Mouse (Mus musculus) liver, postnatal 0 days (tissue): Measurements from ENCODE around the gene Abca4. TPM values are rescaled to one million over a fixed set of nuclear protein-coding genes. Genes with fewer than 3 reads are reported as not detected.
A peak's percentile ranks its signal among the peaks of the same experiment; 100 is the strongest.
"Not testable (repeated sequence)": the region's sequence is repeated elsewhere in the genome, so short reads cannot be mapped to it uniquely, and the experiment has no call there.

ENCODE experiments used
- ATAC-seq: fragments of 200-750 bp; cut with Nextera tagmentation; 2 replicates; pipeline ENCODE4 v1.8.0; 2017; ENCODE audit warnings: mild to moderate bottlenecking, moderate library complexity
- DNase-seq: peaks from one replicate; pipeline ENCODE4 v3.0.0-alpha.2; 2016
- H3K27ac ChIP-seq: fragments of 300-500 bp; sonication (generic); 2 replicates; pipeline ENCODE4 v1.5.1; 2014; ENCODE audit warnings: antibody characterized with exemption, moderate library complexity, mild to moderate bottlenecking, low read depth
- H3K27me3 ChIP-seq: fragments of 300-500 bp; sonication (generic); 2 replicates; pipeline ENCODE4 v1.6.1; 2014; ENCODE audit warnings: low read length, control low read depth, mixed read lengths; ENCODE audit not compliant: insufficient read depth
- H3K36me3 ChIP-seq: fragments of 300-500 bp; sonication (generic); replicated peaks from 2 replicates; pipeline ENCODE4 v1.6.1; 2014; ENCODE audit warnings: mild to moderate bottlenecking, control low read depth, low read length, moderate library complexity, mixed read lengths; ENCODE audit not compliant: insufficient read depth
- H3K4me1 ChIP-seq: fragments of 300-500 bp; sonication (generic); 2 replicates; pipeline ENCODE4 v1.6.1; 2014; ENCODE audit warnings: antibody characterized with exemption, mild to moderate bottlenecking, control low read depth; ENCODE audit not compliant: insufficient read depth
- H3K4me2 ChIP-seq: fragments of 300-500 bp; sonication (generic); 2 replicates; pipeline ENCODE4 v1.6.1; 2014; ENCODE audit warnings: low read depth, mild to moderate bottlenecking, low read length, moderate library complexity, mixed read lengths
- H3K4me3 ChIP-seq: fragments of 300-500 bp; sonication (generic); 2 replicates; pipeline ENCODE4 v1.5.1; 2014; ENCODE audit warnings: low read depth, low read length
- H3K9ac ChIP-seq: fragments of 300-500 bp; sonication (generic); replicated peaks from 2 replicates; pipeline ENCODE4 v1.6.1; 2014; ENCODE audit warnings: mild to moderate bottlenecking, moderate library complexity
- H3K9me3 ChIP-seq: fragments of 300-500 bp; sonication (generic); 2 replicates; pipeline ENCODE4 v1.6.1; 2016; ENCODE audit warnings: mild to moderate bottlenecking, control low read depth, low read length, mixed read lengths
- CTCF ChIP-seq: sonication (generic); IDR thresholded peaks from 2 replicates; pipeline ENCODE4 v1.5.1; 2016; ENCODE audit warnings: antibody characterized with exemption, low read depth
- EP300 ChIP-seq: IDR thresholded peaks from 2 replicates; pipeline ENCODE4 v1.6.1; 2016; ENCODE audit warnings: antibody characterized with exemption, low read depth, mild to moderate bottlenecking
- WGBS: fragments of 180-500 bp; shearing (Covaris S2); extraction: QIAGEN DNeasy Blood & Tissue Kit; methylation state at CpG from one replicate; pipeline ENCODE4 v1.1.7; 2014; ENCODE audit not compliant: insufficient replicate concordance; 5-methylcytosine and 5-hydroxymethylcytosine counted together
- polyA plus RNA-seq: library from polyadenylated mRNA; unstranded; fragments of >200 nt; fragmentation: Nextera tagmentation; extraction: Ambion mirVana; gene quantifications from 2 replicates; pipeline ENCODE4 v1.2.1, GENCODE M21; 2015

Gene Abca4
- polyA plus RNA-seq, 1 experiment from 2014 or later = 0.40 TPM

GRCm38 (mm10) chr3:122079172-122079571 is 34.9 kb downstream of the Abca4 start:
- no peak for DNase-seq
- Histone ChIP-seq H3K4me2 (no peak overlapping the region), H3K27me3 (no peaks in the 10 kb centered on the region), H3K4me1 (peaks cover 4% of the 10 kb centered on the region; the same call in 1 of the 2 replicates), H3K36me3 (no peaks in the 10 kb centered on the region), H3K9ac (no peak overlapping the region), H3K9me3 (no peaks in the 10 kb centered on the region), H3K4me3 (no peak overlapping the region), H3K27ac (no peak overlapping the region)
- TF ChIP-seq CTCF = no peak
- no peak for TF ChIP-seq EP300
- 62% methylated on average over 6 of the region's 6 CpGs for WGBS
- no peak for ATAC-seq

- H3K4me2 ChIP-seq, H3K9me3 ChIP-seq, H3K27me3 ChIP-seq, H3K9ac ChIP-seq, H3K27ac ChIP-seq, H3K4me1 ChIP-seq, H3K4me3 ChIP-seq, DNase-seq, ATAC-seq, H3K36me3 ChIP-seq: not testable (repeated sequence)
- WGBS = 74% methylated on average over 8 of the region's 8 CpGs
Measured at GRCm38 (mm10) chr3:122081634-122082033, 37.4 kb downstream of the Abca4 start.

- Histone ChIP-seq H3K4me2 (no peak overlapping the region), H3K27ac (no peak overlapping the region), H3K9ac (no peak overlapping the region), H3K36me3 (no peaks in the 10 kb centered on the region), H3K27me3 (no peaks in the 10 kb centered on the region), H3K4me3 (no peak overlapping the region), H3K4me1 (no peaks in the 10 kb centered on the region), H3K9me3 (no peaks in the 10 kb centered on the region)
- no peak for DNase-seq
- no peak for TF ChIP-seq EP300
- no peak for TF ChIP-seq CTCF
- no peak for ATAC-seq
- WGBS = 79% methylated on average over 7 of the region's 7 CpGs
Measured at GRCm38 (mm10) chr3:122082338-122082737, 38.1 kb downstream of the Abca4 start.

- H3K4me2 ChIP-seq = no peak overlapping the region
- no peak for ATAC-seq
- WGBS = 80% methylated on average over 18 of the region's 18 CpGs
- no peaks in the 10 kb centered on the region for H3K36me3 ChIP-seq
- H3K4me3 ChIP-seq = no peak overlapping the region
- H3K9me3 ChIP-seq = no peaks in the 10 kb centered on the region
- H3K27ac ChIP-seq = no peak overlapping the region
- H3K9ac ChIP-seq = no peak overlapping the region
- TF ChIP-seq CTCF (no peak), EP300 (no peak)
- H3K4me1 ChIP-seq = 0 out of 2 replicates have a peak, but pooled peaks cover 3% of the 10 kb centered on the region
- no peak for DNase-seq
- no peaks in the 10 kb centered on the region for H3K27me3 ChIP-seq
Measured at GRCm38 (mm10) chr3:122085157-122085989, 41.1 kb downstream of the Abca4 start.

GRCm38 (mm10) chr3:122088054-122088681 is 43.9 kb downstream of the Abca4 start:
- Histone ChIP-seq H3K36me3 (no peaks in the 10 kb centered on the region), H3K4me2 (no peak overlapping the region), H3K4me1 (0 out of 2 replicates have a peak, but pooled peaks cover 4% of the 10 kb centered on the region), H3K27ac (no peak overlapping the region), H3K4me3 (no peak overlapping the region), H3K9ac (no peak overlapping the region), H3K9me3 (no peaks in the 10 kb centered on the region), H3K27me3 (no peaks in the 10 kb centered on the region)
- TF ChIP-seq CTCF = no peak
- DNase-seq (no peak), ATAC-seq (peak; percentile 47)
- 71% methylated on average over 11 of the region's 11 CpGs for WGBS

- TF ChIP-seq CTCF (no peak), EP300 (no peak)
Measured at GRCm38 (mm10) chr3:122090338-122090737, 46.1 kb downstream of the Abca4 start.

More at GRCm38 (mm10) chr3:122090338-122090737, 46.1 kb downstream of the Abca4 start:
- no peak for ATAC-seq
- Histone ChIP-seq H3K36me3 (no peaks in the 10 kb centered on the region), H3K4me1 (0 out of 2 replicates have a peak, but pooled peaks cover 4% of the 10 kb centered on the region), H3K9me3 (no peaks in the 10 kb centered on the region), H3K4me3 (no peak overlapping the region), H3K27ac (no peak overlapping the region), H3K4me2 (no peak overlapping the region), H3K9ac (no peak overlapping the region), H3K27me3 (no peaks in the 10 kb centered on the region)
- DNase-seq = no peak
- 34% methylated on average over 6 of the region's 6 CpGs for WGBS
